Mouse (Mus musculus): Measurements from ENCODE around the gene D630045J12Rik. TPM values are rescaled to one million over a fixed set of nuclear protein-coding genes. Genes with fewer than 3 reads are reported as not detected.

D630045J12Rik gene
- polyA plus RNA-seq, 1 experiment from 2014 or later, result 5.7 TPM

DNA sequence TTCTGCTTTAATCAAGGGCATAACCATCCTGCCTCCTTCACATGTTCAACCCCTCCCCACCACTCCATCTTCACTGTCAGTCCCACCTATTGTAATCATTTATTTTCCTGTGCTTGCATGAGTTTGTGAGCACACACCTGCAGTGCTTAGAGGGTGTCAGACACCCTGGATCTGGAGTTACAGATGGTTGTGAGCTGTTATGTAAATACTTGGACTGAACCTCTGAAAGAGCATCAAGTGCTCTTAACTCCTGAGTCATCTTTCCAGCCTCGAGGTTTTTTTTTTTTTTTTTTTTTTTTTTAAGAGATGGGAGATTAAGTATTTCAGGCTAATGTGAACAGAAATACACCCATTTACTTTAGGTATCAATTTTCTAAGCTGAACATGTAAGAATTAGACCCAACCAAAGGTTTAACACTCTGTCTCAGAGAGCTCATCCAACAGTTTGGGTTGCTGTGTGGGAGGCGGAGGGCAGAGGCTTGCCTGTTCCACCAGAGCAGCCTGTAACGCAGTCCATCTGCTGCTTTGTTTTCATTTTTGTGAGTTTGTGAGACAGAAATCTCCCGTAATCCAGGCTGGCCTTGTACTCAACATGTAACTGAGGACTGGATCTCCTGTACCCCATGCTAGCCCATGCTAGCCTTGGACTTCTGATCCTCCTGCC is 137.6 kb downstream of the D630045J12Rik start:
- Histone ChIP-seq H3K27me3 (ENCODE audit: insufficient read depth, low read length) (no peaks in the 10 kb centered on the region), H3K27ac (ENCODE audit: low read length) (peak overlapping the region; percentile 3; the same call in 1 of the 2 replicates), H3K9ac (replicated peaks; ENCODE audit: low read length) (no peak overlapping the region), H3K4me1 (ENCODE audit: insufficient read depth, low read length) (peaks cover 13% of the 10 kb centered on the region), H3K4me2 (replicated peaks; ENCODE audit: low read depth, low read length) (no peak overlapping the region), H3K4me3 (ENCODE audit: low read length) (no peak overlapping the region), H3K36me3 (ENCODE audit: insufficient read depth, low read length) (no peaks in the 10 kb centered on the region), H3K9me3 (ENCODE audit: low read length) (no peaks in the 10 kb centered on the region)
- no peak; the same call in 1 of the 2 replicates for ATAC-seq (ENCODE audit: low FRiP score, low TSS enrichment)
- 23% methylated on average over 4 of the region's 4 CpGs for WGBS

DNA sequence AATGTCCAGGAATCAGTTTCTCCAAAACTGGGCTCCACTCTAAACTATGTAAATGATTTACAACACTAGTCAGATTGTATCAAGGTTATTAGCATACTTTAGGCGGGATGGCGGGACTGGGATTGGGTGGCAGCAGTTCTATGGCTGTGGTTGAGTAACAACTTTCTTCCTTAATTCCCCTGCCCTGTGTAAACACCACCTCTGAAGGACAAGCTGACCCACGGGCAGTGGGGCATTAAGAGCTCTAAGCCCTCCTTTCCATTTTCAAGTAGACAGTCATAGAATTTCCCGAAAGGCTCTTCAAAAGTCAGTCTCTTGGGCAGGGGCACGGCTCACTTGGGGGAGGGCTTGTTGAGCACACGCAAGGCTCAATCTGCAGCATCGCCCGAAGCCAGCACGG is 142.9 kb downstream of the D630045J12Rik start:
- no peaks in the 10 kb centered on the region for H3K36me3 ChIP-seq (ENCODE audit: insufficient read depth, low read length)
- no peaks in the 10 kb centered on the region for H3K9me3 ChIP-seq (ENCODE audit: low read length)
- H3K4me2 ChIP-seq (replicated peaks; ENCODE audit: low read depth, low read length), result peak overlapping the region; percentile 38
- H3K27ac ChIP-seq (ENCODE audit: low read length), result peak overlapping the region; percentile 68
- peak; percentile 84 for ATAC-seq (ENCODE audit: low FRiP score, low TSS enrichment)
- WGBS, result 35% methylated on average over 9 of the region's 9 CpGs
- no peaks in the 10 kb centered on the region for H3K27me3 ChIP-seq (ENCODE audit: insufficient read depth, low read length)
- peak overlapping the region; percentile 27; the same call in 1 of the 2 replicates for H3K4me3 ChIP-seq (ENCODE audit: low read length)
- H3K4me1 ChIP-seq (ENCODE audit: insufficient read depth, low read length), result peaks cover 21% of the 10 kb centered on the region
- H3K9ac ChIP-seq (replicated peaks; ENCODE audit: low read length), result no peak overlapping the region

DNA sequence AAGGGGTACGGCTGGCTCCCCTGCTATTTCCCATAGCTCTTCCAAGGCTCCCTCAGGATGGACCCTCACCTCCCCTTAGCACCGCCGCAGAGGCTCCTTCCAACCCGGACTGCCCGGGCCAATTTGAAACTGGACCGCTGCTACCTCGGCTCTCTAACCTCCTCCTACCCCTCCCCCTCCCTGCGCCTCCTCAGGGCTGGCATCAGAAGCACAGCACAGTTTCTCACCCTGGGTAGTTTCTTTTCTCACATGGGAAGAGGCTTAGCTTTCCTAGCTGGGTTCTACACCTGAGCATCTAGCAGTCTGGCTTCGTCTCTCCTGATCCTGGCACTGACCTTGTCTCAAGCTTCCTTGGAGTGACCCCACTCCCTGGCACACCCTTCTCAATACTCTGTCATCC is 143.9 kb downstream of the D630045J12Rik start:
- H3K4me3 ChIP-seq (ENCODE audit: low read length), result peak overlapping the region; percentile 27
- WGBS, result 11% methylated on average over 9 of the region's 9 CpGs
- peak; percentile 52; the same call in 1 of the 2 replicates for ATAC-seq (ENCODE audit: low FRiP score, low TSS enrichment)

DNA sequence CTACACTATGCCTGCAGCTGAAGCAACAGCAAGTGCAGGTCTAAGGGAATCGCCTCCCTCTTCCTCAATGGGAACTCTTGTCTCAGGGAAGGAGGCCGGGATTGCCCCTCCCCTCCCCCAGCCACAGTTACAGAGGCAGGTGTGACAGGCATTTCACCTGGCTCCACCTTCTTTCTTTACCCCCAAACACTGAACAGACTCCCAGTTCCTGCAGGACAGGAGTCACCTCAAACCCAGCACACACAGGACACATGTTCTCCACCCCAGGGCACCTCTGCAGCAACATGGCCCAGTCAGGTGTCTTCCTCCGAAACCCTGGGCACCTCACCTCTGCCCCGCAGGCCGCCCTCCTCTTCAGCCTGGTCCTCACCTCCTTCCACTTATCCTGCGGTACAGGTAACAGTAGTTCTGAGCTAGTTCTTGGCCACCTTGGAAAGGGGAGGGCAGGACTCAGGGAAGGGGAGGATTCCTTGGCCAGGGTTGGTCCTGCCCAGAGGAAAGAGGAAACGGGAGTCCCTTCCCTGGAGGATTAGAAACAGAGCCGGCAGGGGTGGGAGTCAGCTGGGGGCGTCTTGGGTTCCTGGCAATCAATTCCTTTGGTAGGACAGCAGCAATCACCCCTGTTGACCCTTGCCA is 144.5 kb downstream of the D630045J12Rik start, which contains the start of gene Tmem213:
Gene Tmem213 (plus strand): TSS at position 96 of the 636 bp plus-strand sequence.
- Histone ChIP-seq H3K4me1 (ENCODE audit: insufficient read depth, low read length) (peaks cover 21% of the 10 kb centered on the region), H3K9ac (replicated peaks; ENCODE audit: low read length) (peak within 1 kb of the TSS; percentile 35), H3K27ac (ENCODE audit: low read length) (peak within 1 kb of the TSS; percentile 68), H3K36me3 (ENCODE audit: insufficient read depth, low read length) (no peaks in the 10 kb centered on the region), H3K4me3 (ENCODE audit: low read length) (peak within 1 kb of the TSS; percentile 27), H3K27me3 (ENCODE audit: insufficient read depth, low read length) (no peaks in the 10 kb centered on the region), H3K9me3 (ENCODE audit: low read length) (no peaks in the 10 kb centered on the region), H3K4me2 (replicated peaks; ENCODE audit: low read depth, low read length) (peak within 1 kb of the TSS; percentile 38)
- 26% methylated on average over 9 of the region's 9 CpGs for WGBS
- peak; percentile 18; the same call in 1 of the 2 replicates for ATAC-seq (ENCODE audit: low FRiP score, low TSS enrichment)

More for the DNA sequence above, 143.9 kb downstream of the D630045J12Rik start:
- Histone ChIP-seq H3K9ac (replicated peaks; ENCODE audit: low read length) (peak overlapping the region; percentile 35), H3K27me3 (ENCODE audit: insufficient read depth, low read length) (no peaks in the 10 kb centered on the region), H3K4me1 (ENCODE audit: insufficient read depth, low read length) (peaks cover 21% of the 10 kb centered on the region), H3K9me3 (ENCODE audit: low read length) (no peaks in the 10 kb centered on the region), H3K36me3 (ENCODE audit: insufficient read depth, low read length) (no peaks in the 10 kb centered on the region), H3K27ac (ENCODE audit: low read length) (peak overlapping the region; percentile 68), H3K4me2 (replicated peaks; ENCODE audit: low read depth, low read length) (peak overlapping the region; percentile 38)

DNA sequence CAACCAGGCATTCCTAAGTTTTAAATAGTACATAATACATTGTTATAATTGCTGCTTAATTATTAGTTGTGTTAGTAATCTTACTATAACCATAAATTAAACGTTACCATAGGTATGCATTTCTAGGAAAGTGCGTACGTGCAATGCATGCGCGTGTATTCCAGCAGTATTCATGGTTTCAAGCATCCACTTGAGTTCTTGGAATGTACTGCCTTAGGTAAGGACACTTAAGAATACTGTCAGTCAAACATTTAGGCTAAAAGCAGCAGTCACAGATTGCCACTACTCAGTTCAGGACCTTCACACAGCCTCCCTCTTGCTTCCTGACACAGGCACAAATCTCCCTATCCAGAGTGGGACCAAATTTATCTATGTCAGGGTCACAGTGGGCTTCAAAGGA is 145.4 kb downstream of the D630045J12Rik start:
- H3K9ac ChIP-seq (replicated peaks; ENCODE audit: low read length), result no peak overlapping the region
- no peaks in the 10 kb centered on the region for H3K36me3 ChIP-seq (ENCODE audit: insufficient read depth, low read length)
- ATAC-seq (ENCODE audit: low FRiP score, low TSS enrichment), result no peak
- H3K27ac ChIP-seq (ENCODE audit: low read length), result no peak overlapping the region
- H3K9me3 ChIP-seq (ENCODE audit: low read length), result no peaks in the 10 kb centered on the region
- no peak overlapping the region for H3K4me2 ChIP-seq (replicated peaks; ENCODE audit: low read depth, low read length)
- no peak overlapping the region for H3K4me3 ChIP-seq (ENCODE audit: low read length)
- no peaks in the 10 kb centered on the region for H3K27me3 ChIP-seq (ENCODE audit: insufficient read depth, low read length)
- peaks cover 24% of the 10 kb centered on the region for H3K4me1 ChIP-seq (ENCODE audit: insufficient read depth, low read length)
- WGBS, result 95% methylated on average over 5 of the region's 5 CpGs

DNA sequence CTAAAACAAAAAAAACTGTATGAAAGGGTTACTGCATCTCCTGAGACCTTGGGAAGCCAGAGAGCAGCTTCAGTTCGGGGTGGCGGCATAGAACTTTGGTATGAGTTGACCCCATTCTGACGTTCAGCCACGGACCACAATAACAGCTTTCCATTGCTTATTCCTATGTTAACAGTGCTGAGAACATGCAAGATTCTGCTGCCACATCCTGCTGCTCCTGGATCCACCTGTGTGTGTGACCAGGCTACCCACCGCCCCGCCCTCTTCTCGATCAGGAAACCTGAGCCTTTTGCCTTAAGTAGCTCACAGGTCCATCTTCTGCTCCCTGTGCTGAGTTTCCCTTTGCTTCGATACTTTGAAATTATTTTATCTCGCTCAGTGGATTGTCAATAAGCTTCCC is 147.9 kb downstream of the D630045J12Rik start:
- 0 out of 2 replicates have a peak, but pooled peaks cover 3% of the 10 kb centered on the region for H3K9me3 ChIP-seq (ENCODE audit: low read length)
- H3K27me3 ChIP-seq (ENCODE audit: insufficient read depth, low read length), result no peaks in the 10 kb centered on the region
- ATAC-seq (ENCODE audit: low FRiP score, low TSS enrichment), result no peak
- no peak overlapping the region for H3K4me3 ChIP-seq (ENCODE audit: low read length)
- no peak overlapping the region for H3K9ac ChIP-seq (replicated peaks; ENCODE audit: low read length)
- H3K36me3 ChIP-seq (ENCODE audit: insufficient read depth, low read length), result no peaks in the 10 kb centered on the region
- H3K27ac ChIP-seq (ENCODE audit: low read length), result no peak overlapping the region
- 77% methylated on average over 9 of the region's 9 CpGs for WGBS
- peaks cover 23% of the 10 kb centered on the region for H3K4me1 ChIP-seq (ENCODE audit: insufficient read depth, low read length)
- H3K4me2 ChIP-seq (replicated peaks; ENCODE audit: low read depth, low read length), result no peak overlapping the region

DNA sequence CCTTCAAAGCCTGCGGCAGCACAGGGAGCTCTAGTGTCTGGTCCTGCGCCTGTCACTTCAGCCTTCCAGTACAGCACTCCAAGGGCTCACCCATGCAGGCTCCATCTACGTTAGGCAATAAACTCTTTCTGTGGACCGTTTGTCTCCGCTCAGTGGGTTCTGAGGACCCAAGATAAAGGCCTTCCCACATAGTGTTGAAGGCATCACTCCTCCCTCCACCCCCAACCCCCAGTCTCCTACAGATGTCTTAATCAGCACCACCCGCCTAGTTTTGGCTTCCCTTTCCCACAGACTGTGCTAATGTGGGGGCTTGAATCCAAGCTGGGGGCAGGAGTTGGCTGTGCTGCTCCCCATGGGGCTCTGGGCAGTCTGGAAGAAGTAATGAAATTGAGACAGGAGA is 150.0 kb downstream of the D630045J12Rik start:
- no peak overlapping the region for H3K4me3 ChIP-seq (ENCODE audit: low read length)
- no peak overlapping the region for H3K27ac ChIP-seq (ENCODE audit: low read length)
- WGBS, result 49% methylated on average over 6 of the region's 6 CpGs
- ATAC-seq (ENCODE audit: low FRiP score, low TSS enrichment), result no peak
- 0 out of 2 replicates have a peak, but pooled peaks cover 5% of the 10 kb centered on the region for H3K4me1 ChIP-seq (ENCODE audit: insufficient read depth, low read length)
- no peaks in the 10 kb centered on the region for H3K36me3 ChIP-seq (ENCODE audit: insufficient read depth, low read length)
- no peaks in the 10 kb centered on the region for H3K27me3 ChIP-seq (ENCODE audit: insufficient read depth, low read length)
- 0 out of 2 replicates have a peak, but pooled peaks cover 3% of the 10 kb centered on the region for H3K9me3 ChIP-seq (ENCODE audit: low read length)
- H3K4me2 ChIP-seq (replicated peaks; ENCODE audit: low read depth, low read length), result no peak overlapping the region
- H3K9ac ChIP-seq (replicated peaks; ENCODE audit: low read length), result no peak overlapping the region

DNA sequence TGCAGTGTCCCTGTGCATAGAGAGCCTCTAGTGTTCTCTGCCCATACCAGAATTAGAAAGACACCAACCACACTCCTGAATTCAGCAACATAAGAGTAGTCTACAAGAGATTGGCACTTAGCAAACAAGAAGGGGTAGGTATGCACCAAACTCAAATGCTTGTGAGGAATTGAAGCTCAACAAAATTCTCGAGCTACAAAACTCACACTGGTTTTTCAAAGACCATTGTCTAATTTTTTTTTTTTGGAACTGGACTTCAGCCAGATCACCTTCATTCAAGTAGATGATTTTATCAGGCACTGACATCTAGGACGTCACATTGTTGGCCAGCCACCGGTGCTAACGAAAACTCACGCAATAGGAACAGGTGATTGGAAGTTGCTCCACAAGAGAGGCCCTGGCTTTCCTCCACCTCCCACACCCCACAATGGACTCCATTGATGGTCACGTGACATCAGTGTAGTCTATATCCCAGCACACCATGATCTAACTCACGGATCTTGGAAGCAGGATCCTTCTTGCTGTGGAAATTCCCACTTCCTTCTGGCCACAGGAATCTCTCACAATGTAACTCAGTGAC is 151.5 kb downstream of the D630045J12Rik start:
- Histone ChIP-seq H3K4me3 (ENCODE audit: low read length) (no peak overlapping the region), H3K36me3 (ENCODE audit: insufficient read depth, low read length) (no peaks in the 10 kb centered on the region), H3K27ac (ENCODE audit: low read length) (no peak overlapping the region), H3K4me2 (replicated peaks; ENCODE audit: low read depth, low read length) (no peak overlapping the region), H3K4me1 (ENCODE audit: insufficient read depth, low read length) (0 out of 2 replicates have a peak, but pooled peaks cover 3% of the 10 kb centered on the region), H3K9ac (replicated peaks; ENCODE audit: low read length) (no peak overlapping the region), H3K27me3 (ENCODE audit: insufficient read depth, low read length) (no peaks in the 10 kb centered on the region), H3K9me3 (ENCODE audit: low read length) (0 out of 2 replicates have a peak, but pooled peaks cover 3% of the 10 kb centered on the region)
- WGBS, result 84% methylated on average over 7 of the region's 7 CpGs
- ATAC-seq (ENCODE audit: low FRiP score, low TSS enrichment), result no peak

DNA sequence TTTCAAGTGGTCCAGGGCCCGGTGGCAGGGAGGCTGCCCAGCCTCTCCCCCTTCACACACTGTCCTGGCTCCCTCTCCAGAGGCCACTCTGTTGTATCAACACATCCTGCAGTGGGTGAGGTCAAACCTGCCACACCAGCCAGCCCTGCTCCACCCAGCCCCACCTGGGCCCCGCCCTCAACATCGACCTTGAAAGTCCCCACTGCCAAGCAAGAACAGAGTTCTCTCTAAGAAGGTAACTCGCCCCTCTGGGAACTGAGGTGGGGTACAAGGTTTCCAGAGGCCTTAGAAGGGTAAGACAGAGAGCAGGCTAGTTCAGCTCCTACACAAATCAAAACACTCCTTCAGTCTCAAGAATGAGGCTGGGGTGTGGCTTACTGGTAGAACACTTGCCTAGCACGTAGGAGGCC is 156.8 kb downstream of the D630045J12Rik start:
- whole genome bisulfite sequencing, result 56% methylated on average over 5 of the region's 5 CpGs
- ATAC-seq (ENCODE audit: low FRiP score, low TSS enrichment), result peak; percentile 69; the same call in 1 of the 2 replicates

More for the DNA sequence above, 156.8 kb downstream of the D630045J12Rik start:
- H3K27ac ChIP-seq (ENCODE audit: low read length), result peak overlapping the region; percentile 7; the same call in 1 of the 2 replicates
- no peak overlapping the region for H3K4me2 ChIP-seq (replicated peaks; ENCODE audit: low read depth, low read length)
- no peak overlapping the region for H3K4me3 ChIP-seq (ENCODE audit: low read length)
- no peak overlapping the region for H3K9ac ChIP-seq (replicated peaks; ENCODE audit: low read length)
- H3K27me3 ChIP-seq (ENCODE audit: insufficient read depth, low read length), result no peaks in the 10 kb centered on the region
- no peaks in the 10 kb centered on the region for H3K4me1 ChIP-seq (ENCODE audit: insufficient read depth, low read length)
- no peaks in the 10 kb centered on the region for H3K36me3 ChIP-seq (ENCODE audit: insufficient read depth, low read length)
- H3K9me3 ChIP-seq (ENCODE audit: low read length), result 0 out of 2 replicates have a peak, but pooled peaks cover 3% of the 10 kb centered on the region
